Mouse (Mus musculus): ENCODE results near the gene Bik. TPM values are rescaled to one million over a fixed set of nuclear protein-coding genes. Genes with fewer than 3 reads are reported as not detected.

Gene Bik
- polyA plus RNA-seq, 2 experiments from 2014 or later, result 0.90 to 1.5 TPM

DNA sequence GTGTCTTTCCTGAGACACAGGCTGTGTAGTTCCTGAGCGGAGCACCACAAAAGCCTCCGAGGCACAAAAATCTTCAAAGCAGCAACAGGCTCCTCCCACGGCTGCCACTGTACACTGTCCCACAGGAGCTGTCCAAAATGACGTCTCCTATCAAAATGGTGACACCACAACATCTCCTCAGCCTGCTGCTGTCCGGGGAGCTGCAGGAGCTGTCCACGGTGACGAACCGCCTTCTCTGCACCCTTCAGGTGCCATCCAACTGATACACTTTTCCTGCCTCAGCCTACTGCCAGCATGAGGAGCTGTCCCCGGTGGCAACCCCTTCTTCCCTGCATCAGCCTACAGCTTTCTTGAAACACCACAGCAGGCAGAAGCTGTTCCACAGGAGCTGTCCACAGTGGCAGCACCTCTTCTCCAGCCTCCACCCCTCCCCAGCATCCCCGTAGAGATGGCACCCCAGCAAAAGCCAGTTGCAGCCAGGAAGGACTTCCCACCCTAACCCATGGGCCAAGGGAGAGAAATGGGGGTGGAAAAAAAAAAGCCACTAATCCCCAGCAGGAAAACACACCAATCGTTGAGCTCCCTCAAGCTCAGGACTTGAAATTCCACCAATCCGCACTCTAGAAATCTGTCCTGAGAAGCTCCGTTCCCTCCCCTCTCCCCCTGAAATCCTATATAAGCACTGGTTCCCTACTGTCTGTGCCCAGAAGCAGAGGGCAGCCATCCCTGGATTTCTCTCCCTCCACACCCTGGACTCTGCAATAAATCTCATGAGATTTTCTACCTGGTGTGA is 14.0 kb upstream of the Bik start:
- no peak for ATAC-seq

DNA sequence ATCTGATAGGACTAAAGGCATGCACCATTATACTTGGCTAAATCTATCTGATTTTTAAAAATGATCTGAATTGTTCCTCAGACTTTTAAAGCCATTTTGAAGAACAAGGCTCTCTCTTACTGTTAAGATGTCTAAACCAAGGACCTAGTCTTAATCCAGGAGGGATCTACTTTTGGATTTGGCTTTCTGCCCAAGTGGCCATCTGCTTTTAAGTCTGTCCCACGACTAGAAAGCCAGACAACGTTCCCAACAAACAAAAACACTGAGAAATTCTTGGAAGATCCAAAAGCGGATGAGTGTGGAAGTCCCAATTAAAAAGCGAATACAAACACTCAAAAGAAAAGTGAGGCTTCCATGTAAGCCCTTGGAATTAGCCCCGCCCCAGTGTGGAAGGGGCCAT is 11.6 kb upstream of the Bik start:
- no peak for ATAC-seq

DNA sequence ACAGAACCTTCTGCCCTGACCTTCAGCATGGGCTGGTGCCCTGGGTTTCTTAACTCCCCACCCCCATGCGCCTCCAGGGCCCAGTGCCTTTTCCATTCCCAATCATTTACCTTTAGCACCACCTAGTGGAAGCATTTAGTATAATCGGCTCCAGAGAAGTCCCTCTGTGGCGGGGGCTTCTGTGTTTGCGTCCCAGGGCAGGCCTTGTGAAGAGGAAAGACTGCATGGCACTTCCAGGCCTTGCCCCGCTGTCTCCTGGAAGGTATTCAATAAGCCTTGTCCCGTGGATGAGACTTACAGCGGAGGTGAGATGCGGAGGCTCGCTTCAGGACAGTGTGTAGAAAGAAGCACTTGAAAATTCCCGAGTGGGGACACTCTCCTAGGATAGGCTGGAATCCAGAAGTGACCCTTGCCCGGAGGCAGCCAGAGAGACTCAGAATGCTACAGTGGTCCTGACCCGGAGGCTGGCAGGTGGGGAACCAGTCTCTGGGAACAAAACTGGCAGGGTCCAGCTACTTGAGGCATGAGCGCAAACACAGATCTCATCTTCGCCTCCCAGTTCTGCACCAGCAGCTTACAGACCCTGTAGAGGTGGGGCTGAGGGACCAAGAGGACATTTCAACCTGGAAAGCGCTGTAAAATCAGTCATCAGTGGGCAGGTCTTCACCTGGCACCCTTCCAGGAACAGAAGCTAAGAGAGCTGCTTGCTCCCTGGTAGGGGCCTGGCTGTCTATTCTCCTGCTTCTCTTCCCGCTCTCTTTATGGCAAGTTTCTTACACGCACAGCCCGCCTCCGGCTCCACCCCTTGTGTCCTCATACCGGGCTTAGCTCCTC is 8.2 kb upstream of the Bik start:
- ATAC-seq, result peak; percentile 74

DNA sequence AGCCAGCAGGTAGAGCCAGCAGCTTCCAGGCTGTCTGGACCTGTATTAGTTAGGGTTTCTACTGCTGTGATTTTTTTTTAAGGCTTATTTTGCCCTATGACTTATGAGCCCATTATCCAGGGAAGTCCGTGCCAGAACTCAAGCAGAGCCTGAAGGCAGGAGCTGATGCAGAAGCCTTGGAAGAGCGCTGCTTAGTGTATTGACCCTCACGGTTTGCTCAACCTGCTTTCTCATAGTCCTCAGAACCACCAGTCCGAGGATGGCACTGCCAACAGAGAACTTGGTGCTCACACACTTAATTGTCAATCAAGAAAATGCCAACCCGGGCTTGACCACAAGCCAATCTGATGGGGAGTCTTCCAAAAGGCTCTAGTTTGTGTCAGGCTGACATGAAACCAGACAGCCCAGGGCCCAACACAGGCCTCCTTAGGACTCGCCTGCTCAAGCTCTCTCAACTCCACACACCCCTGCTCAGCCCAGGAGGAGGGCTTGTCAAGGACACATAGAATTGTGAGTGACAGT is 5.7 kb upstream of the Bik start:
- ATAC-seq, result no peak

DNA sequence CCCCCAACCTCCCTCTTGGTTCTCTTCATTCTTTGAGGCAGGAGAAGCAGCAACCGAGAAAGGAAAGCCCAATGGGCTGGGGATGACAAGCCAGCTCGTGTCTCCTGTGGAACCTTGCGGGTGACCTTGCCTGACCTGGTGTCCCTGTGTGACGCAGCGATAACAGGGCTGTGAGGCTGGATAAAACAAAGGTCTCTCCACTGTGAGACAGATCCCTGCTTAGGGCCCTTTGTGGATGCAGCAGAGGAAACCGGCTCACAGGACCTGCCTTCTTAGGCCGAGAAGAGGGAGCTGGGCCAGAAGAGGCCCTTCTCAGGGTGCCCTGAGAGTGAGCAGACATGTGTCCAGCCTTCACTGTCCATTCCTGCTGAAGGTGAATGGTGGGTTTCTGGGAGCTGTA is 3.5 kb upstream of the Bik start:
- no peak for ATAC-seq

DNA sequence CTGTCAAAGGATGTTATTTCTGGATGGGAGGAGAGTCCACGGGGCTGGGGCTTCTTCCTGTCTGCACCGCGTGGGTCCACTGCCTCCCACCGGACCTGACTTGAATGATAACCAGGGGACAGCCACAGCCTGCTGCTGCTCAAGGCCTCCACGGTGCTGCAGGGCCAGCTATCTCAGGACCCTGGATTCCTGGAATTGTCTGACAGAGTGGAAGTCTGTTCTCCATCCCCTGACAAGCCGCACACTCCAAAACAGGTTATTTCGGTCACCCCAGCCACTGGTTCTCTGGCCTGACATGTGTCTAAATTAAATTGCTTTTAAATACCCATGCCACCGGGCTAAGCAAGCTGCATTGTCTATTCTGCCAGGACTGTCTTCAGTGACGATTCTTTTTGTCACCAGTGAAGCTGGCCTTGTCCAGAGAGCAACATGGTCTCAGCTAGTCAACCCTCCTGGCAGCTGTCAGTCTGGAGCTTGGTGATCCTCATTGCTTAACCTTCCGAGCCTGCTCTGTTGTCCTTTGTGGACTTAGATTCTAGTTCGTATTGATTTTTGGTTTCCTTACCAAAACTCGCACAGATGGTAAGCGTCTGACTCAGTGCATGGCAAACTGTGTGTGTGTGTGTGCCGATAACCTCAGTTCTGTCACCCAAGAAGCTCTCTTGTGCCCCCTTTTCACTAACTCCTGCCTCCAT is 2.9 kb upstream of the Bik start:
- no peak for ATAC-seq

DNA sequence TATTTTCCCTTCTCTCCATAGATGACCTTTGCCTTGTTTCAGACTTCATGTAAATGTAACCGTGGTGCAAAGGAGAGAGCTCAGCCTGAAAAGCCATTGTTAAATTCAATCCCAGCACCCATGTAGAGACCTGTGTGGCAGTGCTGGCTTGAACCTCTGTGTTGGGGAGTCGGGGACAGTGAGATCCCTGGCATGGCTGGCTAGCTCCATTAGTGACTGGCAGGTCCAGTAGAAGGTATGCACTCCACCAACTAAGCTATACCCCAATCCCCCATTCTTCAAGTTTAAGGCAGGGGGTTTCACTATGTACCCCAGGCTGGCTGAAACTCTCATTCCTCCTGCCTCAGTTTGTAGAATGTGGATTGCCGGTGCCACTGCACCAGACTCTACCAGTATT is 2.3 kb upstream of the Bik start:
- ATAC-seq, result no peak

DNA sequence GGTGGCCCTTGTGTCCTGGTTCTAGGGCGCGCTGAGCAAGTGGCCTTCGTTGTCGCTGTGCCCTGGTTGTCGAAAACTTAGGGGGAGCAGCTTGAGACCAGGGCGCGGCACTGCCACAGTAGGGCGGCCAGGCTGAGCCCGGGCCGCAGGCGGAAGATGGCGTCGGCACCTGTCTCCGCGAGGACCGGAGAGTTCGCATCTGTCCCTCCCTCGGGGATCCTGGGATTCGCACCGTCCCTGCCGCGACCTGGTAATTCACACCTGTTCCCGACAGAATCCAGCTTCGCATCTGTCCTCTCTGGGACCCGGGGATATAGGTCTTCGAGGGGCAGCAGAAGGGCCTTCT is 403 bp downstream of the Bik start:
- ATAC-seq, result peak; percentile 57

DNA sequence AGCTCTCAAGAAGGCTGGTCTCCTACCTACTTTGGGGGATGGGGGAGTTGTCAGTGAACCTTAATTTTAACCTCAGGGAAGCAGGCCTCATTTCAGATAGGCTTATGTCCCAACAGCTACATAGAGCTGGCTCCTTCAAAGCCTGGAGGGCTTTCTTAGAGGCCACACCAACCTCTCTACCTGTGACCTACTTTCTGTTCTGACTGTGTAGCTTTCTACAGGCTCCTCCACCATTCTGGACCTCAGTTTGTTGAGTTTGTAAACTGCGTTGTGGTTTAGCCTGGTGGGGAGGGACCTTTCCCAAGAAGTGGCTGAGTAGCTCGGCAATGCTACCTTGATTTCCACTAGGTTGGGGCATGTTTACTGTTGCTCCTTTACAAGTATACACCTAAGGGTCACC is 1.1 kb downstream of the Bik start:
- ATAC-seq, result no peak

DNA sequence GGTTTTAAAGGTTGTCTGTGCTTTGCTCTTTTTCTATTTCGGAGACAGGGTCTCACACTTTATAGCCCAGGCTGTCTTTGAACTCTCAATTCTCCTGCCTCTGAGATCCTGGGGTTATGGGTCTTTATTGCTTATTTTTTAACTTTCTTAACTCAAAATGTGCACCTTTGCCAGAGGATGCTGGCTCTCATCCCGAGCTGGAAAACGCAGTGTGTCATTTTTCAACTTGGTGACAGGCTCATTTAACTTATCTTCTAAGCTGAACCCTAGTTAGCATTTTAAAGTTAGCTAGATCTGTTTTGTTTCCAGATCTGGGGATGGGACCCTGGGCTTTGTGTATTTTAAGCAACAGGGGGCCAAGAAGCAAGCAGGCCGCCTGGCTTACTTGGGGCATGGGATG is 2.2 kb downstream of the Bik start:
- no peak for ATAC-seq

DNA sequence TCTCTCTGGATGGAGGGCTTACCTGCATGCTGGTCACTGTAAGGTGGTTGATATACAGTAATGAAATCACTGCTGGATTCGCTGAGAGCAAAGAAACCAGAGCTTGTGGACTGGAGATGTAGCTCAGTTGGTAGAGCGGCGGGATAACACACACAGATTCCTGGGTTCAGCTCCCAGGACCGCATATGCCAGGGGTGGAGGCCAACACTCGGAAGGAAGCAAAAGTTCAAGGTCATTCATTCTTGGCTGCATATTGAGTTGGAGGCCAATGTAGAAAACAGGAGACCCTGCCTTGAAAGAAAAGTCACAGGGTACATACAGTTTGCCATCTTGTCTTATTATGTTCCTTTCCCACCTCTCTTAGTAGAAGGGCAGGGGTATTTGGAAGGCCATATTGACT is 3.1 kb downstream of the Bik start:
- ATAC-seq, result no peak

DNA sequence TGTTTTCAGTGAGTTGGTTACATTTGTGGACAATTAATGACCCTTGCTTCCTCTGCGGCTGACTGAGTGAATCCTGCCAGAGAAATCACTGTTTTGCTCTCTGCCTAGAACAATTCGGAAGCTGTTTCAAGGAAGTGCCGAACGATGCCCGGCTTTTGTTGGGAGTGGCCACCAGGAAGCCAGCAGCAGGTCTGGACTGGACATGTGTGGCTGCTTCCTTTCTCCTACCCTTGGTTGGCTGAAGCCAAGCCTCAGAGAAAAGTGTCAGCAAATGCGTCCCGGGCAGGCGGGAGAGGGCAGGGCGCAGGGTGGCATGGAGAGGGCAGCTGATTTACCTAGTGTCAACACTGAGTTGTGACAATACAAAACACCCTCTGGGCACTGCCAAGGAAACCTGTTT is 3.6 kb downstream of the Bik start:
- ATAC-seq, result no peak

DNA sequence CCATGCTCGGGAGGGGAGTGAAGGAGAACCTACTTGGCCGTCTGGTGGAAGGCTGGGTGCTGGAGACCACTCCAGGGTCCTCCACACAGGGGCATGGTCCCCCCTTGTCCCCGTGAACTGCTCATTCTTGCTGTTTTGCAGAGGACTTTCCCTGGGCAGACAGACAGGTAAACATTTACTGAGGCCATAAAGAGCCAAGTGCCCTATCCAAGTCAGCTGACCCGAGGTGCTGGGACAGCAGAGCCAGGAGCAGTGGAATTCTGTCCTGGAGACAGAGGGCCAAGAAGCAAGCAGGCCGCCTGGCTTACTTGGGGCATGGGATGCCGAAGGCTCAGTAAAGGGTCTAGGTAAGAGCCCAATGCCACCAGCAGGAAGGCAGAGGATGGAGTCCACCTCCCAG is 4.0 kb downstream of the Bik start:
- ATAC-seq, result no peak

DNA sequence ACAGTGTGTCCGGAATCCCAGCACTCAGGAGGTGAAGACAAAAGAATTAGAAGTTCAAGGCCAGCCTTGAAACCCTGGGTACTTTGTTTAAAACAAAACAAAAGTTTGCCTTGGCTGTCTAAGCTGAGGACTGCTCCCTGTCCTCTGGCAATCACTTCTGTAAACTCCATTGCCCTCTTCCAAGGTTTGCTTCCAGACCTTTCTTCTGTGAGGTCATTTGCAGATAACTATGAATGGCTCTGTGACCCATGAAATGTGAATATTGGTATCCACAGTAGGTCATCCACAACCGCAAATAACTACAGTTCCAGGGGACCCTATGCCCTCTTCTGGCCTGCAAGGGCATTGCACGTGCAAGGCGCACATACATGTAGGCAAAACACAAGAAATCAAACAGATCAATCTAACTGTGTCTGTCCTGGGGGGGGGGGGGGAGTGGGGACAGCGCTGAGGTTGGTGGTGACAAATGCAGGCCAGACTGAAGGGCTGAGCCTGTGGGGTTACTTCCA is 5.4 kb downstream of the Bik start:
- no peak for ATAC-seq

DNA sequence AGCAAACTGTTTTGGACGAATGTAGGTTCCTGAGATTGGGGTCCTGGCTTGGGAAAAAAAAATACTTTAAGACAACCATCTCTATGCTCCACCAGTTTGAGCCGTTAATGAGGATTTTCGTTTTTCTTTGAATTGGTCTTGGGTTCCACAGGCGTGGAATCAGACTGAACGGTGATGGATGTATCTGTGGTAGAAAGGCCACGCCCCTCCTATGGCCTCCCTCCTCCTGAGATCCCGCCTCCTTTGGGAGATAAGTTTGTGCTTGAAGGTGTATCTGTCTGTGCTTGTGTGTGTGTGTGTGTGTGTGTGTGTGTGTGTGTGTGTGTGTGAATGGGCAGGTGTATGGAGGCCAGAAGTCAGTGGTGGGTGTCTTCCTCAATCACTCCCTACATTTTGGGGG is 5.9 kb downstream of the Bik start:
- no peak for ATAC-seq

DNA sequence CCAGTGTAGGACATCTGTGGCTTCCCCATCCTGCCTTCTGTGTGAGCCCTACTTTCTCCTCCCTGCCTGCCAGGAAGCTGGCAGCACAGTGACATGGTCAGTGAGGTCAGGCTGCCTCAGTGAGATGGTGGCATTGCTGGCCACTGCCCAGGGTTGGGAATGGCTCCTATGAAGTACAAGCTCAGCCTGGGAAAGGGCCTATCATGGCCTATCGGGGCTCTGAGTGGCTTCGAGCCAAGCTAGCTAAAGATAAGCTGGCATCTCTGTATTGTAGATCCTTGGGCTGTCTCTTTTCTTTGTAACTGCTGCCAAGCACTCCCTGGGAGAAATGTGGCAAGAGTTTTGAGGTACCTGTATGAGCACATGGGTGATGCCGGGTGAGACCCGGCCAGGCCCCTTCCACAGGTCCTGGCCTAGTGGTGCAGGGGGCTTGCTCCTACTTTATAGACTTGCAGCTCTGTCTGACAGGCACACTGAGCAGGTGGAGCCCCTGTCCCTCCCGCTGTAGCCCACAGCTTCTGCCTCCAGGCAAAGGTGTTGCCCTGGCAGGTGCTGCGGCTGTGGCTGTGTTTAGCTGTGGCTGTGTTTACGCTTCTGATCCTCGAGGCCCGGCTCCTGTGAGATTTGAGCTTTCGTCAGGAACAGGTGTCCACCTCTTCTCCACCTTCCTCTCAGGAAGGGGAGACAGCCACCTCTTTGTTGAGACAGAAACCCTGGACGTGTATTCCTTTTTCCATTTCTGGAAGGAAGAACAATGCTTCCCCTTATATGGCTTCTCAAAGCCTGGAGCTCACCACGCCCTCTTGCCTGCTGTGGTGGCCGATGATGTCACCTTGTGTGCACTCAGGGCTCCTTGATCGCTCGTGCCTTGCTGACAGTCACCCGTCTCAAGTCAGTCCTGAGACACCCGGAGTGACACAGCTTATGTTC is 8.6 kb downstream of the Bik start:
- no peak for ATAC-seq

DNA sequence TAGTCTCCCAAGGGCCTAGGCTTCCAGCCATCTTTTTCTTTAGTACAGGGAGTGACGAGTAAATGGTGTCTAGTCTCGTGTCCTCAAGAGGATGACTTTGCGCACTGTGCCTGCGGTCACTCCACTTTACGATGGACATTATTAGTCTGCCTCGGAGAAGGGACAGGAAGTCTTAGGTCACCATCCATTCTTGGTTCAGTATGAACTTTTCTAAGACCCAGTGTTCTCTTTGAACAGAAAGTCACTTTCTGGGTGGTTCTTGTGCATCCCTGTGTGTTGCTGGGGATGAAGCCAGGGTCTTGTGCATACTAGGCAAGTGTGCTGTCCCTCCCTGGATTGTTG is 9.2 kb downstream of the Bik start:
- ATAC-seq, result no peak

DNA sequence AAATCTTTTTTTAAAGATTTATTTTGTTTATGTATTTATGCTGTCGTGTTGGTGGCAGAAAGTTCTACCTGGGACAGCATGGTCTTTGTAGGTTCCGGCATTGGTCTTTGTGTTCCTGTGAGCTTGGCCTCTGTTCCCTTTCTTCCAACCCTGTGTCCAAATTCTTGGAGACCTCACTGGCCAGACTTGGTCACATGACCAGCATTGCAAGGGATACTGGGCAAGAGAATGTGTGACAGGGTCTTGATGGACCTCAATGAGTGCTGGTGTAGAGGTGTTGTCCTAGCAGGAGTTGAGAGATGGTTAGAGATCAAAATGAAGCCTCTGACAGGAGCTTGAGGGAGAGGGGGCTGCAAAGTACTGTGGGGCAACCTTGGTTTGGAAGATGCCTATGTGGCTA is 12.2 kb downstream of the Bik start:
- ATAC-seq, result no peak

DNA sequence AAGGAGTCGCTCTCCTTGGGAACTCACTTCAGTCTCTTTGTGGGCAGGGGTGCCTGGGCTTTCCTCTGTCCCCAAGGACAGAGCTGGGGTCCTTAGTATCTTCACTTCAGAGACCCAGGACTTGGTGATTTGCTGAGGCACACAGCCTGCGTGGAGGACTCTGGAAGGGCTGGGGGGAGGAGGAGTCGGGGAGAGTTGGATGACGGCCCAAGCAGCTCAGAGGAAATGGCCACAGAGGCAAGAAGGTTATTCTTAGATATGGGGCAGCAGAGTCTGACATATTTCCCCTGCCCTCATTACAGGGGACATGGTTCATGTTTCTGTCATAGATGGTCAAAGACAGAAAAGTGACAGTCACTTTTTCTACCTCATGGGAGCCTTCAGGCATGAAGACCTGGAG is 13.2 kb downstream of the Bik start:
- no peak for ATAC-seq

DNA sequence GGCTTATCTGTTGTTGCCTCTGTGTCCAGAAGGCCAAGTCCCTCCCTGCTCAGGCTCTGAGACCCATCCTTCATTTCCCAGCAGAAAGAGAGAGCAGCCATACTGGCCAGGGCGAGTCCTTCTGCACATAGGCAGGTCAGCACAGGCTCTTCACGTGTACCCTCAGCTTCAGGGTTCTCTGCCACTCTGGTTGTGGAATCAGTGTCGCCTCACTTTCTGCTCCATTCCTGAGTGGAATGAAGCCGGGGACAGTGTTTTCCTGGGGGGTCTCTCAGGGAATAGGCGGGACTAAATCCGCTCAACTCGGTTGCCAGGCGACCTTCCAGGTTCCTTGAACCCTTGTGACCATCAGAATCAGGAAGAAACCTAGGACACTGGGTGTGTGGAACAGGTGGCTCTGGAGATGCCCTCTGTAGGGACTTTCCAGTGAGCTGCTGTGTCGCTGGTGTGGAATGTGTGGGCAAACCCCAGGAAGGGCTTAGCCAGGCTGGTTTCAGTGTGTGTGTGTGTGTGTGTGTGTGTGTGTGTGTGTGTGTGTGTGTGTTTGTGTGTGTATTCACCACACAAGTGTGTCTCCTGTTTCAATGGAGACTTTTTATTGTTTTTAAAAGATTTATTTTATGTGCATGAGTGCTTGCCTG is 15.1 kb downstream of the Bik start:
- no peak for ATAC-seq

DNA sequence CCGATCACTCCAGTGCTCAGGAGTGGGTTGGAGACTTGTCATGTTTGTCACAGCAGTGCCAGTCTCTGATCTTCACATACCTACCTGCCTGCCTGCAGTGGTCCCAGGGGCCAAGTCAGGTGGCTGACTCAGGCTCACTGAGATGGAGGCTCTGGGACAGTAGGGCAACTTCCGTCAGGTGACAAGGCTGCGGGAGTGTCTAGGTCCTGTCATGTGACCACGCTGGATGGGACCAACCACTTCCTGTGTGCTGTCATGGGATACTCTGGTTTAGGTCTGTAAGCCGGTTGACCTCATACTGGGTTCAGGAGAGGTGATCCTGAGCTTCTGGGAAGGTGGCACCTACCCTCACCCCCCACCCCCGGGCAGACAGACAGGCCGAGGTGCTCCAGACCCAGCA is 19.4 kb downstream of the Bik start:
- no peak for ATAC-seq

DNA sequence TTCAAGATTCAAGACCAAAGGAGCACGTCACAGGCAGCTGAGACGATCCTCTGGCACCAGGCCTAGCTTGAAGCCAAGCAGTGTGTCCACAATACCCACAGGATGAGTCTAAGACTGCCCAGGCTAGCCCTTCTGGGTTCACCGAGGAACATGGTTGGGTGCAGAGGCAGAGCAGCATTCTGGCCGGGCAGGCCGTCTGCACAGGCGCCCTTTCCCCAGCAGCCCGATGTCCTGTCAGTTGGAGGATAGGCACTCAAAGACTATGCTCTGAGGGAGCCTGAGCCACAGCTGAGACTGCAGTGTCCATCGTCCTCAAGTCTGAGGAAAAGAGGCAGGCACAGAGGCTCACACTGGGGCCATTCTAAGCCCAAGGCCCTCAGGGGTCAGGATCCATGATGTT is 20.5 kb downstream of the Bik start:
- no peak for ATAC-seq

All from CD4-positive, CD25-positive, alpha-beta regulatory T cell, adult 4 months (primary cell).